Mouse (Mus musculus) heart, postnatal 36 days (tissue): ENCODE measurements around the gene 1700018B08Rik. TPM values are rescaled to one million over a fixed set of nuclear protein-coding genes. Genes with fewer than 3 reads are reported as not detected.

ENCODE experiments used
- DNase-seq, 2 experiments: peaks; one replicate each; pipeline ENCODE4 v3.0.0; 2021 to 2022
- intact Hi-C: fragments of 180-260 bp; cut with DNase I; formaldehyde crosslinking; loops from one replicate; pipeline ENCODE4 v1.15.1; 2025
- total RNA-seq, 2 experiments: library from RNA; stranded (reverse); gene quantifications; 2 replicates each; pipeline ENCODE4 v1.2.3; 2021

1700018B08Rik gene
- total RNA-seq, 2 experiments from 2014 or later = not detected

DNA sequence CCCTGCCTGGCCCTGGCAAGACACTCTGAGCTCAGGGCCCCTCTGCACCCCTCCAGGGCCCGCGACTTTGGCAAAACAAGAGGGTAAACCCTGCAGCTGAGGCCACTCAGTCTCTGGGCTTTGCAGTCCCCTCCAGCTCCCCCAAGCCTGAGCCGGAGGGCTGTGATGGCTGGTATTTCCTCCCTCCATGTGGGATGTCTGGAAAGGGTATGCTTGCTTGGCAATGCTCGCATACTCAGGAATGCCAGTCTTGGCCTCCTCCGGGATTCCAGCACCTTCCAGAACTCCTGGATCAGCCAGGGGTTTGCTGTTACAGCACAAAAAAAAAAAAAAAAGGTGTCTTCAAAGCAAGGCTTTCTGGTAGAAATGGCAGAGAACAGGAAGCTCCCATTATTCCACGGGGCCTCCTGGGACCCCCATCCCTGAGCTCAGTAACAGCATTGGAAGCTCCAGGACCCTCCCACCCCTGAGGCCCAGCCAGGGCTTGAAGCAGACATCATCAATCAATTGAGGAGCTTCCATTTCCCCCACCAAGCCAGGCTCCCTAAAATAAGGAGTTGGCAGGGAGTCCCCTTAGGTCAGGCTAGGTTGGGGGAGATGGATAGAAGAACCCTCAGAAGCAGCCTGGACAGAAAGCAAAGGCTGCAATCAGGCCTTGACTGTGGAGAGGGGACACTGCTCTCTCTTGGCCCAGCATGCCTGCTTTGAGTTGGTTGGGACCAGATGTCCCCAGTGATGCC lies 17.1 kb downstream of the 1700018B08Rik start:
- no peak for DNase-seq
- intact Hi-C loops = no loop called here

DNA sequence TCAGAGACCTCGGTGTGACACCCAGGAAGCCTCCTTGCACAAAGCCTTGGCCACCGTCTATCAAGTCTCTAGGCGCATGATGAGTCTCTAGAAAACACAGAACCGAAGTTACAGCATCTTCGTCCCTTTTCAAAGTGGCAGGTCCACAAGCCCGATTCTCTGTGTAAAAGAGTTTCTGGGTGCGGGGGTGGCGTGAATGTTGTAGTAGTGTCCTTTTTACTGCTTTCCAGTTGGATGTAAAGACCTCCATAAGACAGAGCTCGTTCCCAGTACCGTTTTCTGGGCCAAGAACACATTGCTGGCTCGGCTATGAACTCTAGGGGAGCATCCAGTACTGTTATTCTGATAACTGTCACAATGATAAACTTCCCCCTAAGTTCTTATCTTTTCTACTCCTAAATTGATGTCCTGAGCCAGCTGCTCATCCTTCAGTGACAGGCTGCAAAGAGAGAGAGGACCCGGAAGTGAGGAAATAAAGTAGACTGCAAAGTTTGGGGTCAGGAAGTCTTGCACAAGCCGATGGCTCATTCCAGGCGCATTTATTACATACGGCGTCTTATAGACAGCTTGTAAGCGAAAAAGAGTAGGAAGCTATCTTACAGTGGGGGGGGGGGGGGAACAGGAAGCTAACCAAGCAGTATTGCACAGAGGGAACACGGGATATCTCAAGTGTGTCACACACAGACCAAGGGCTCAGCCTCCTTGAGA lies 18.9 kb downstream of the 1700018B08Rik start:
- intact Hi-C loops = no loop called here

DNA sequence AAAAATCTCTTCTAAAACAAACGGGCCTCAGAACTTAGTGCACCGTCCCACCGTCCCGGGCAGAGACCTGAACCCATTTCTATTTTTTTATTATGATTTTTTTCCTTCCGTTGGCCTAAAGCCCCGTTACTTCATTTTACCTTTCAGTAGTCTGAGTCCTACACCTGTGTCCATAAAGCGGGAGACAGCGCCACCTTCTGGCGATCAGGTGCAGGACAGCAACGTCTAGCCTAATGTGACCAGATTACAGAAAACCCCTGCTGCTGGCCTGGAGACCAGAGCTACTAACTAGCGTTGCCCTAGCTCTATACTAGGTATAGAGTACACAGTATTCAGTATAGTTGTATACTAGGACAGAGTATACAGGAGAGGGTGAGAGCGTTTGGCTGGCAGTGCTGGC lies 30.7 kb downstream of the 1700018B08Rik start:
- intact Hi-C loops = loop anchor here (1.0 to 10.0 kb wide), 5 partner anchors 91 to 689 kb away; no protein-coding TSS in a partner anchor
- peak; percentile 81 to 89 for DNase-seq

More for the DNA sequence above, 18.9 kb downstream of the 1700018B08Rik start:
- DNase-seq = no peak

DNA sequence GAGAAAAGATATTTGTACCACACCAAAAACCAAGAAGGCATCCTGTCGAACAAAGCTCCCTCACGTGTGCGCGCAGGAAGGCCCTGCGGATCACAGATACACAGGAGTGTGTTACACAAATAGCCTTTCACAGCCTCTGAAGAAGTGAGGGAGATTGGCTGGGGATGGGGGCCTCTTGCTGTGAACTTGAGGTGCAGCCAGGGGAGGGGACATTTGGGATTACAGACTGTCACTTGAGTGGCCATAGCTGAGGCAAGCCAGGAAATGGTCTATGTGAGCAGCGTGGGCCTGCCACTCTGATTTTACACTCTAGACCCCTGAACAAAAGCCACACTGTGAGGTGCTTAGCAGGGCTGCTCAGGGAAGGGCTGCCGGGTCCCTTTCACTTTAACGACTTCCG lies 32.4 kb downstream of the 1700018B08Rik start:
- DNase-seq = no peak
- intact Hi-C loops = loop anchor here (5.0 to 10.0 kb wide), 4 partner anchors 89 to 687 kb away; no protein-coding TSS in a partner anchor

DNA sequence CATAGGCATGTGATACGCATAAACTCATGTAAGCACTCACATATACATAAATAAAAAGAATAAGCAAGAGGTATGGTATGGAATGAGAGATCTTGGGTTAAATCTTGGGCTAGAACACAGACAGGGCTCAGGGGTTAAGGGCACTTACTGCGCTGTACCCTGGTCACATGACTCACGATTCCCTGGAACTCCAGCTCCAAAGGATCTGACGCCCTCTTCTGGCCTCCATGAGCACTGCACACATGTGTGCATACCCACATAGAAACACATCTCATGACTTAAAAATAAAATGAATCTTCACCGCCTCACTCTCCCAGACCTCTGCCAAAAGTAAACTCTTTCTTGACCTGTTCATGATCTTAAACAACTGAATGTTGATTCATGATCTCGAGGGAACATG lies 46.5 kb downstream of the 1700018B08Rik start:
- intact Hi-C loops = no loop called here
- DNase-seq = no peak

DNA sequence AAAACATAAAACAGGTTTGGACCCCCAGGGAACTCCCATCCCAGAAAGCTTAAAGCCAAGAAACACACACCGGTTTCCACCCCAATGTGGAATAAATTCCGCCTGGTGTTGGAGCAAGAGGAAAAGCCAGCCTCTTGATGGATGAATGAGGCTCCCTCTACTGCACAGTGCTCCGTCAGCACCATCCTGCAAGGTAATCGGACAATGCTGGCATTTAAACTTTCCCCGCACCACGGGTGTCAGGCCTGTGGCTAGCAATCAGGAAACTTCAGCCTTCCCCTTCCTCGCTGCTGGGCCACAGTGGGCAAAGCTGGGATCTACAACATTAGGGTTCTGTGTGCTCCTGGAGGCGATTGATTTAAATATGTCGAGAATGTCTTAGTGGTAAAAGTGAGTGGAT lies 52.5 kb downstream of the 1700018B08Rik start:
- intact Hi-C loops = no loop called here
- DNase-seq = no peak

DNA sequence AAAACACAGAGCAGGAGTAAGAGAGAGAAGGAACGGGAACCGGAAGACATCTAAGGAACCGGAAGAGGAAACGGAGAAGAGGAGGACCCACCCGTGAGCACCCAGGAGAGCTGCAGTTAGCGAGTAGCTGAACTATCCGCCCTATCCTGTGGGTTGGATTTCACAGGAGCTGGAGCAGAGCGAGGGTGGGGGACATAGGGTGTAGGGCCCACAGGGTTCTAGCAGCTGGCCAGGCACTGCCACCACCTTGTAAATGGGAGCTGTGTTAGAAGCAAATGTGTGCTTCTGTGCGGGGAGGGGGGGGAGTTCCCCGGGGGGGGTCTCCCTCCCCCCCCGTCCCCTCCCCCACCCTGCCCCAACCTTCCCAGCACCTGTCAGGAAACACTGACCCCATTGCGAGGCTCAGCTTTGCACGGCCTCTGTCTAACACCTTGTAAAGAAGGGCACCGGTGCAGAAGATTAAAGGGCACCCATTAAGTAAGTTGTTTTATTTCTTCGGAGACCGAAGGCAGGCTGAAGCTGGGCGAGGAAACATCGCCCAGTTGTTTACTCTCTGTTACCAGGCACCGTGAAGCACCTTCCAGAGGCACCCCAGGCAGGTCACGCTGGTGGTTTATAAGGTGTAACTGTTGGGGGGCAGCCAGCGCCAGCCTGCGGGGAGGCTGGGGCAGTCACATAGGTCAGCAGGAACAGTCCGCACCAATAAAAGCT lies 59.9 kb downstream of the 1700018B08Rik start:
- intact Hi-C loops = no loop called here
- no peak for DNase-seq

Other genes with a start within 250 kb of the 1700018B08Rik start
- gene Fbxo31, start 34.5 kb upstream of the 1700018B08Rik start, total RNA-seq = 100 to 1,000 TPM; 122 to 133 TPM
- 100 to 1,000 TPM; 266 to 268 TPM for gene Map1lc3b, start 46.0 kb upstream of the 1700018B08Rik start, total RNA-seq
- 10 to 100 TPM; 25.3 to 33.1 TPM for gene Zcchc14, start 108.6 kb upstream of the 1700018B08Rik start, total RNA-seq
- under 1 TPM in 1 of 2 experiments, not detected in 1; 0.08 TPM for gene Jph3, start 185.3 kb upstream of the 1700018B08Rik start, total RNA-seq